In genomic region chr4:106955729-106956712, GRCm38 (mm10) we compare ENCODE assay signal across 8 mouse cellular contexts. TPM values are rescaled to one million over a fixed set of nuclear protein-coding genes. Genes with fewer than 3 reads are reported as not detected.
A peak's percentile ranks its signal among the peaks of the same experiment; 100 is the strongest.
DNase-seq lines count a peak whose midpoint lies in the region; ATAC-seq lines count a peak whose summit lies in the region.

No protein-coding gene starts in this region.

- H3K4me3 ChIP-seq in kidney, embryonic 15.5 days (replicated peaks): no peak overlapping the region
- H3K4me3 ChIP-seq in kidney, embryonic 14.5 days (ENCODE audit: low read length): no peak overlapping the region
- no peak overlapping the region for H3K4me3 ChIP-seq in lung, embryonic 15.5 days

- peaks cover 18% of the 10 kb centered on the region for H3K36me3 ChIP-seq in kidney, embryonic 15.5 days
- peaks cover 9% of the 10 kb centered on the region; the same call in 1 of the 2 replicates for H3K36me3 ChIP-seq in kidney, embryonic 14.5 days (ENCODE audit: control insufficient read depth, insufficient read depth, low read length)
- no peaks in the 10 kb centered on the region for H3K36me3 ChIP-seq in lung, embryonic 15.5 days

- no peaks in the 10 kb centered on the region for H3K9me3 ChIP-seq in kidney, embryonic 15.5 days (replicated peaks)
- H3K9me3 ChIP-seq in kidney, embryonic 14.5 days (ENCODE audit: control insufficient read depth, low read length): no peaks in the 10 kb centered on the region
- H3K9me3 ChIP-seq in lung, embryonic 15.5 days: no peaks in the 10 kb centered on the region

- no peak overlapping the region for H3K4me2 ChIP-seq in kidney, embryonic 15.5 days
- H3K4me2 ChIP-seq in kidney, embryonic 14.5 days (replicated peaks; ENCODE audit: low read depth, low read length): no peak overlapping the region
- no peak overlapping the region for H3K4me2 ChIP-seq in lung, embryonic 15.5 days

- 0 out of 2 replicates have a peak, but pooled peaks have one; percentile 19 for ATAC-seq in kidney, embryonic 15.5 days (replicated peaks; ENCODE audit: low FRiP score)
- ATAC-seq in kidney, embryonic 14.5 days (ENCODE audit: low FRiP score, low TSS enrichment): no peak
- ATAC-seq in lung, embryonic 15.5 days (ENCODE audit: borderline replicate concordance, extremely low read depth, low FRiP score, low TSS enrichment): peak; percentile 78

- DNase-seq in cerebellum, adult 8-10 months: peak; percentile 64
- DNase-seq in heart, adult 9 months (ENCODE audit: low spot score in 2 of 2): peak; percentile 32 to 40
- peak; percentile 59 for DNase-seq in layer of hippocampus, adult 9-10 months (ENCODE audit: low spot score)
- DNase-seq in right cerebral cortex, postnatal 10 days (ENCODE audit: low spot score in 2 of 2): peak; percentile 68 to 78
- DNase-seq in natural killer cell, adult 2 months (ENCODE audit: low spot score in 2 of 2): no peak

- 47% methylated on average over 19 of the region's 19 CpGs for WGBS in kidney, embryonic 15.5 days
- 55% methylated on average over 19 of the region's 19 CpGs for WGBS in kidney, embryonic 14.5 days
- WGBS in lung, embryonic 15.5 days: 18% methylated on average over 19 of the region's 19 CpGs

- H3K27me3 ChIP-seq in kidney, embryonic 15.5 days: no peaks in the 10 kb centered on the region
- H3K27me3 ChIP-seq in kidney, embryonic 14.5 days (ENCODE audit: control insufficient read depth, insufficient read depth, low read length): no peaks in the 10 kb centered on the region
- H3K27me3 ChIP-seq in lung, embryonic 15.5 days: no peaks in the 10 kb centered on the region

- no peak overlapping the region for H3K9ac ChIP-seq in kidney, embryonic 15.5 days
- H3K9ac ChIP-seq in kidney, embryonic 14.5 days (ENCODE audit: low read depth, low read length): no peak overlapping the region
- H3K9ac ChIP-seq in lung, embryonic 15.5 days: no peak overlapping the region

- H3K27ac ChIP-seq in kidney, embryonic 15.5 days: peak overlapping the region; percentile 30; the same call in 1 of the 2 replicates
- H3K27ac ChIP-seq in kidney, embryonic 14.5 days (ENCODE audit: low read depth, low read length): no peak overlapping the region
- H3K27ac ChIP-seq in lung, embryonic 15.5 days: peak overlapping the region; percentile 61

- peaks cover 76% of the 10 kb centered on the region for H3K4me1 ChIP-seq in kidney, embryonic 15.5 days
- peaks cover 58% of the 10 kb centered on the region for H3K4me1 ChIP-seq in kidney, embryonic 14.5 days (ENCODE audit: control insufficient read depth, insufficient read depth, low read length)
- H3K4me1 ChIP-seq in lung, embryonic 15.5 days: peaks cover 76% of the 10 kb centered on the region

RNA-seq across cellular contexts. Expression of gene Ssbp3, which starts 45.5 kb away (rescaled TPM):
- 99.4 and 108 TPM in 2 replicates for polyA plus RNA-seq in kidney, embryonic 15.5 days (2015; fragmentation: Nextera tagmentation; extraction: Ambion mirVana)
- polyA plus RNA-seq in kidney, embryonic 14.5 days (2014; fragmentation: Nextera tagmentation; extraction: Ambion mirVana): 81.5 and 118 TPM in 2 replicates
- polyA plus RNA-seq in lung, embryonic 15.5 days (2015; fragmentation: Nextera tagmentation; extraction: Ambion mirVana): 90.3 and 90.4 TPM in 2 replicates

Comparison
In these comparisons a context has a peak if more than half of its experiments do, and no peak if none do; other contexts are left out.
1. DNase-seq: peak in cerebellum, adult 8-10 months (single experiment), heart, adult 9 months (2 of 2), layer of hippocampus, adult 9-10 months (single experiment) and right cerebral cortex, postnatal 10 days (2 of 2); none in natural killer cell, adult 2 months (0 of 2).